ENCODE assay signal across 13 mouse cellular contexts in the genomic region with DNA sequence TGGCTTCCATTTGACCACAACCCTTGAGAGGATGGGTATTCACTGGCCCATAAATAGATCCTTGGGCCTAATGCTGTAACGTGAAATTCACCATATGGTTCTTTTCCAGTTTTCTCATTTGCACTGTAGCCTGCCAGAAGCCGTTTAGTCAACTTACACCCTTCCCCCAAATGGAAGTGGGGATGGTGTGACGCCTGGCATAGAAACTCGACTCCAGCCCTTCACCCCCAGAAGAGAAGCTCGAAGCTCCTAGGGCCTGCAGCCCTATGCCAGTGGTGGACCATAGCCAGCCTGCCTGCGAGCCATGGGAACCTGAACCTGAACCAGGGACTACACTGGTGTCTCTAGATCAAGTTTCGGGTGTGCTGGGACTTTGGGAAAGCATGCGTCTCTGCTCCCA.
DNase-seq lines count a peak whose midpoint lies in the region; ATAC-seq and TF ChIP-seq lines count a peak whose summit lies in the region.
"Had no signal": no experiment of that assay in that cellular context is flagged by ENCODE, and none has a peak within 500 bp of the region (broad histone marks: within the 10 kb centered on the region; RNA-seq: fewer than 3 reads in every experiment).

No protein-coding gene starts in this region.

- ATAC-seq in kidney, embryonic 15.5 days (replicated peaks; ENCODE audit: low FRiP score): peak; percentile 58; the same call in 1 of the 2 replicates
- no peak for ATAC-seq in hindbrain, postnatal 0 days
- ATAC-seq: forebrain, embryonic 14.5 days had no signal

- no peaks in the 10 kb centered on the region for H3K9me3 ChIP-seq in kidney, embryonic 15.5 days (replicated peaks)
- no peaks in the 10 kb centered on the region for H3K9me3 ChIP-seq in embryonic facial prominence, embryonic 10.5 days
- H3K9me3 ChIP-seq in limb, embryonic 10.5 days (replicated peaks): no peaks in the 10 kb centered on the region
- no peaks in the 10 kb centered on the region for H3K9me3 ChIP-seq in hindbrain, postnatal 0 days (ENCODE audit: low read length)
- H3K9me3 ChIP-seq: G1E; liver, embryonic 15.5 days had no signal

- peak overlapping the region; percentile 81 for H3K27ac ChIP-seq in kidney, embryonic 15.5 days
- peak overlapping the region; percentile 48; the same call in 1 of the 2 replicates for H3K27ac ChIP-seq in embryonic facial prominence, embryonic 10.5 days (replicated peaks)
- peak overlapping the region; percentile 56 for H3K27ac ChIP-seq in limb, embryonic 10.5 days
- no peak overlapping the region for H3K27ac ChIP-seq in hindbrain, postnatal 0 days
- H3K27ac ChIP-seq: liver, embryonic 15.5 days had no signal

- peaks cover 71% of the 10 kb centered on the region for H3K4me1 ChIP-seq in kidney, embryonic 15.5 days
- H3K4me1 ChIP-seq in embryonic facial prominence, embryonic 10.5 days: peaks cover 82% of the 10 kb centered on the region
- H3K4me1 ChIP-seq in limb, embryonic 10.5 days: peaks cover 75% of the 10 kb centered on the region
- H3K4me1 ChIP-seq in hindbrain, postnatal 0 days (ENCODE audit: insufficient read depth, low read length): no peaks in the 10 kb centered on the region; the same call in 1 of the 2 replicates

- H3K36me3 ChIP-seq in kidney, embryonic 15.5 days: no peaks in the 10 kb centered on the region
- H3K36me3 ChIP-seq in embryonic facial prominence, embryonic 10.5 days (replicated peaks): peaks cover 16% of the 10 kb centered on the region; the same call in 1 of the 2 replicates
- peaks cover 9% of the 10 kb centered on the region for H3K36me3 ChIP-seq in limb, embryonic 10.5 days
- no peaks in the 10 kb centered on the region for H3K36me3 ChIP-seq in hindbrain, postnatal 0 days (ENCODE audit: insufficient read depth, low read length)
- H3K36me3 ChIP-seq: G1E; liver, embryonic 15.5 days had no signal

- TF ChIP-seq CTCF in hindbrain, postnatal 0 days (IDR thresholded peaks at IDR 0.05; ENCODE audit: low read depth): no peak

- no peak overlapping the region for H3K4me3 ChIP-seq in kidney, embryonic 15.5 days (replicated peaks)
- no peak overlapping the region for H3K4me3 ChIP-seq in embryonic facial prominence, embryonic 10.5 days
- no peak overlapping the region for H3K4me3 ChIP-seq in limb, embryonic 10.5 days
- H3K4me3 ChIP-seq in hindbrain, postnatal 0 days (ENCODE audit: low read length): no peak overlapping the region
- H3K4me3 ChIP-seq: liver, embryonic 15.5 days had no signal

- no peak overlapping the region for H3K9ac ChIP-seq in kidney, embryonic 15.5 days
- H3K9ac ChIP-seq in hindbrain, postnatal 0 days (replicated peaks; ENCODE audit: low read length): no peak overlapping the region
- H3K9ac ChIP-seq: liver, embryonic 15.5 days had no signal

- WGBS in kidney, embryonic 15.5 days: 38% methylated on average over 8 of the region's 8 CpGs
- 82% methylated on average over 8 of the region's 8 CpGs for WGBS in embryonic facial prominence, embryonic 10.5 days
- WGBS in limb, embryonic 10.5 days: 75% methylated on average over 8 of the region's 8 CpGs
- WGBS in hindbrain, postnatal 0 days: 63% methylated on average over 8 of the region's 8 CpGs

- H3K4me2 ChIP-seq in kidney, embryonic 15.5 days: no peak overlapping the region
- H3K4me2 ChIP-seq in hindbrain, postnatal 0 days (ENCODE audit: low read depth, low read length): no peak overlapping the region
- H3K4me2 ChIP-seq: liver, embryonic 15.5 days had no signal

- no peaks in the 10 kb centered on the region for H3K27me3 ChIP-seq in kidney, embryonic 15.5 days
- no peaks in the 10 kb centered on the region for H3K27me3 ChIP-seq in embryonic facial prominence, embryonic 10.5 days (replicated peaks; ENCODE audit: low read depth, poor library complexity, severe bottlenecking)
- no peaks in the 10 kb centered on the region for H3K27me3 ChIP-seq in limb, embryonic 10.5 days (ENCODE audit: low read depth, poor library complexity, severe bottlenecking)
- H3K27me3 ChIP-seq in hindbrain, postnatal 0 days (ENCODE audit: insufficient read depth, low read length): no peaks in the 10 kb centered on the region
- H3K27me3 ChIP-seq: liver, embryonic 15.5 days had no signal

- DNase-seq in cerebellum, postnatal 10 days: peak; percentile 29 to 39
- no peak for DNase-seq in cerebellum, postnatal 14 days
- no peak for DNase-seq in kidney, postnatal 25 days
- DNase-seq in embryonic facial prominence, embryonic 10.5 days (ENCODE audit: low spot score): no peak
- DNase-seq in limb, embryonic 10.5 days (ENCODE audit: low spot score): no peak
- DNase-seq in ovary, adult 18-20 months (ENCODE audit: low spot score): no peak
- no peak for DNase-seq in hindbrain, postnatal 0 days (ENCODE audit: low spot score)
- DNase-seq: midbrain, embryonic 14.5 days; right cerebral cortex, postnatal 25 days had no signal

Comparison
In these comparisons a context has a peak if more than half of its experiments do, and no peak if none do; other contexts are left out.
1. DNase-seq: peak in cerebellum, postnatal 10 days (2 of 2); none in cerebellum, postnatal 14 days (0 of 2), kidney, postnatal 25 days (0 of 2), embryonic facial prominence, embryonic 10.5 days (single experiment), limb, embryonic 10.5 days (single experiment), ovary, adult 18-20 months (single experiment) and hindbrain, postnatal 0 days (single experiment).